Mouse (Mus musculus) ES-E14 (cell line): Measurements from ENCODE around the gene Nanp.

Experiments
- CHD2 ChIP-seq: IDR thresholded peaks from 2 replicates; pipeline ENCODE4 v1.6.1; 2014; ENCODE audit warnings: mild to moderate bottlenecking, low read depth, low read length, inconsistent platforms
- HCFC1 ChIP-seq: IDR thresholded peaks from 2 replicates; pipeline ENCODE4 v1.6.1; 2012; ENCODE audit warnings: low read length, inconsistent platforms, borderline replicate concordance; ENCODE audit not compliant: insufficient read depth
- MAFK ChIP-seq: IDR thresholded peaks from 2 replicates; pipeline ENCODE4 v1.6.1; 2014; ENCODE audit warnings: mild to moderate bottlenecking, low read depth, low read length, inconsistent platforms; ENCODE audit not compliant: insufficient read depth
- ZC3H11A ChIP-seq: IDR thresholded peaks from 2 replicates; pipeline ENCODE4 v1.6.1; 2012; ENCODE audit warnings: low read depth, mild to moderate bottlenecking, inconsistent platforms, low read length, borderline replicate concordance
- ZNF384 ChIP-seq: IDR thresholded peaks from 2 replicates; pipeline ENCODE4 v1.6.1; 2012; ENCODE audit warnings: low read depth, low read length, inconsistent platforms

DNA sequence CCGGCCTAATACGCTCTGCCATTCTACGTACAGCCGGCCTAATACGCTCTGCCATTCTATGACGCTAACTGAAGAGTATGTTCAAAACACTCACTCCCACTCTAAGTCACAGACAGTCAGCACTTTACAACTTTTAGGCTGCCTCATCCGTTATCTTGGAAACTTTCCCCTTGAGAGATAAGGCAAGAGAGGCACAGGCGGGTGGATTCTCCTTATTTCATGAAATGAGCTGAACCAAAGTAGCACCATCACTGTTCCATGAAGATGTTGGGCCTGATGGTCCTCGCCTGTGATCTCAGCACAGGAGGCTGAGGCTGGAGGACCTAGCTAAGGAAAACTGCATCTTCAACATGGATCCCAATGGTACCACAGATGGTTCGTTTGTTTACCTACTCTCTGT, 34.8 kb downstream of the Nanp start:
- no peak for TF ChIP-seq ZNF384
- no peak for TF ChIP-seq HCFC1
- TF ChIP-seq CHD2, result no peak
- no peak for TF ChIP-seq MAFK
- TF ChIP-seq ZC3H11A, result no peak
